Mouse (Mus musculus) myocyte (in vitro differentiated cells): ENCODE measurements around the gene Gsdmc4.
"Not testable (repeated sequence)": the region's sequence is repeated elsewhere in the genome, so short reads cannot be mapped to it uniquely, and the experiment has no call there.

Source experiments
- CEBPB ChIP-seq: IDR thresholded peaks from 2 replicates; pipeline ENCODE4 v1.6.1; 2011; ENCODE audit warnings: mild to moderate bottlenecking, moderate library complexity; ENCODE audit not compliant: poor library complexity, insufficient read depth, severe bottlenecking
- E2F4 ChIP-seq: IDR thresholded peaks from one replicate; pipeline ENCODE4 v1.6.1; 2011; ENCODE audit warnings: mild to moderate bottlenecking, control low read depth, moderate library complexity; ENCODE audit not compliant: insufficient read depth
- MAX ChIP-seq: IDR thresholded peaks from one replicate; pipeline ENCODE4 v1.6.1; 2011; ENCODE audit warnings: low read depth, mild to moderate bottlenecking, control low read depth
- MYOD1 ChIP-seq, 3 experiments: IDR thresholded peaks; one replicate each; pipeline ENCODE4 v1.6.1; 2011; ENCODE audit warnings: control low read depth in 2 of 3, low read depth in 2 of 3, mild to moderate bottlenecking in 2 of 3, moderate library complexity in 1 of 3; ENCODE audit not compliant: insufficient read length in 2 of 3, control insufficient read depth in 1 of 3
- MYOG ChIP-seq, 3 experiments: IDR thresholded peaks; one replicate each; pipeline ENCODE4 v1.6.1; 2011; ENCODE audit warnings: control low read depth in 2 of 3, low read depth in 2 of 3, mild to moderate bottlenecking in 2 of 3; ENCODE audit not compliant: insufficient read length in 2 of 3, control insufficient read depth in 1 of 3, insufficient read depth in 1 of 3
- POLR2A ChIP-seq: IDR thresholded peaks from one replicate; pipeline ENCODE4 v1.6.1; 2011; ENCODE audit warnings: low read depth, mild to moderate bottlenecking, control low read depth, moderate library complexity; ENCODE audit not compliant: insufficient read length
- POLR2AphosphoS2 ChIP-seq: IDR thresholded peaks from one replicate; pipeline ENCODE4 v1.6.1; 2011; ENCODE audit warnings: low read depth, control low read depth; ENCODE audit not compliant: insufficient read length
- TCF12 ChIP-seq: IDR thresholded peaks from one replicate; pipeline ENCODE4 v1.6.1; 2011; ENCODE audit warnings: mild to moderate bottlenecking, control low read depth; ENCODE audit not compliant: poor library complexity, insufficient read depth, severe bottlenecking

DNA sequence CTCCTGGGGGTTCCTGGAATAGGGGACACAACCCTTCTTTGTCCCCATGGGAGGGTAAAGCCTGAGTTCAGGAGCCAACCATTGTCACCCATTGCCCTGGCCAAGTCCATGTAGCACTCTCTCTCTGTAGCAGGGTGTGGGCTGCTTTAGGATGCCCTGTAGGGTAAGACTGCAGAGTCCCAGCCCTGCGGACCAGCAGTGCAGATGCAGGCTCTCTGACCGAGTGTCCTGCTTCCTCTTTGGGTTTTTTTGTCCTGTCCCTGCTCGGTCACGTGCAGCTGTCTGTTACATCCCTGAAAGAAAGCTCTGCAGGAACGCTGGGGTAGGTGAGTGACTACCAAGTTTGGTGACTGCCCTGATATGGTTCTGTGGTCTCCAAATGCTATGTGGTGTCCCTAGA is 23.7 kb downstream of the Gsdmc4 start:
- not testable (repeated sequence) for TF ChIP-seq POLR2A; POLR2AphosphoS2; MAX; MYOD1 (IDR thresholded peaks at IDR 0.05; ENCODE audit: control insufficient read depth in 1 of 3, insufficient read length in 2 of 3, low read depth in 2 of 3); CEBPB; MYOG (IDR thresholded peaks at IDR 0.05; ENCODE audit: control insufficient read depth in 1 of 3, insufficient read depth in 1 of 3, insufficient read length in 2 of 3, low read depth in 2 of 3); TCF12; E2F4
